Mouse (Mus musculus) midbrain, embryonic 14.5 days (tissue): ENCODE data around the gene Adgrg5. TPM values are rescaled to one million over a fixed set of nuclear protein-coding genes. Genes with fewer than 3 reads are reported as not detected.
A peak's percentile ranks its signal among the peaks of the same experiment; 100 is the strongest.

Experiments
- ATAC-seq: fragments of 200-750 bp; cut with Nextera tagmentation; 2 replicates; pipeline ENCODE4 v1.8.0; 2017; ENCODE audit warnings: moderate number of reproducible peaks, moderate library complexity; ENCODE audit not compliant: low FRiP score, low TSS enrichment
- DNase-seq: peaks from one replicate; pipeline ENCODE4 v3.0.0-alpha.2; 2015
- H3K27ac ChIP-seq: fragments of 300-500 bp; sonication (generic); replicated peaks from 2 replicates; pipeline ENCODE4 v1.5.1; 2014; ENCODE audit warnings: mild to moderate bottlenecking, low read depth, low read length, moderate library complexity
- H3K27me3 ChIP-seq: fragments of 300-500 bp; sonication (generic); 2 replicates; pipeline ENCODE4 v1.6.1; 2014; ENCODE audit warnings: low read length, control low read depth, mixed read lengths; ENCODE audit not compliant: control insufficient read depth, insufficient read depth
- H3K36me3 ChIP-seq: fragments of 300-500 bp; sonication (generic); 2 replicates; pipeline ENCODE4 v1.6.1; 2014; ENCODE audit warnings: low read length, control low read depth; ENCODE audit not compliant: control insufficient read depth, insufficient read depth
- H3K4me1 ChIP-seq: fragments of 300-500 bp; sonication (generic); 2 replicates; pipeline ENCODE4 v1.6.1; 2014; ENCODE audit warnings: mild to moderate bottlenecking, antibody characterized with exemption, low read length, control low read depth; ENCODE audit not compliant: control insufficient read depth, insufficient read depth
- H3K4me2 ChIP-seq: fragments of 300-500 bp; sonication (generic); 2 replicates; pipeline ENCODE4 v1.6.1; 2014; ENCODE audit warnings: mild to moderate bottlenecking, low read length, moderate library complexity
- H3K4me3 ChIP-seq: fragments of 300-500 bp; sonication (generic); replicated peaks from 2 replicates; pipeline ENCODE4 v1.5.1; 2014; ENCODE audit warnings: low read depth, low read length
- H3K9ac ChIP-seq: fragments of 300-500 bp; sonication (generic); replicated peaks from 2 replicates; pipeline ENCODE4 v1.6.1; 2014; ENCODE audit warnings: mild to moderate bottlenecking, low read length, moderate library complexity
- H3K9me3 ChIP-seq: fragments of 300-500 bp; sonication (generic); 2 replicates; pipeline ENCODE4 v1.6.1; 2016; ENCODE audit warnings: low read length, control low read depth, mixed read lengths; ENCODE audit not compliant: control insufficient read depth
- WGBS: fragments of 180-500 bp; shearing (Covaris S2); extraction: QIAGEN DNeasy Blood & Tissue Kit; methylation state at CpG from one replicate; pipeline ENCODE4 v1.1.7; 2014; 5-methylcytosine and 5-hydroxymethylcytosine counted together
- polyA plus RNA-seq: library from polyadenylated mRNA; unstranded; fragments of >200 nt; fragmentation: Nextera tagmentation; extraction: Ambion mirVana; gene quantifications from 2 replicates; pipeline ENCODE4 v1.2.1, GENCODE M21; 2014

Adgrg5 gene
- polyA plus RNA-seq, 1 experiment from 2014 or later, result 0.12 TPM

- Histone ChIP-seq H3K4me2 (no peak overlapping the region), H3K4me3 (no peak overlapping the region), H3K4me1 (no peaks in the 10 kb centered on the region), H3K27ac (no peak overlapping the region), H3K27me3 (no peaks in the 10 kb centered on the region), H3K9ac (no peak overlapping the region), H3K9me3 (no peaks in the 10 kb centered on the region), H3K36me3 (no peaks in the 10 kb centered on the region)
- ATAC-seq (no peak), DNase-seq (no peak)
- WGBS, result 56% methylated on average over 2 of the region's 2 CpGs
These were observed 30.6 kb upstream of the Adgrg5 start for GRCm38 (mm10) chr8:94892917-94893316.

- Histone ChIP-seq H3K4me3 (no peak overlapping the region), H3K9me3 (no peaks in the 10 kb centered on the region), H3K9ac (no peak overlapping the region), H3K27me3 (no peaks in the 10 kb centered on the region), H3K27ac (no peak overlapping the region), H3K4me2 (no peak overlapping the region), H3K4me1 (no peaks in the 10 kb centered on the region), H3K36me3 (no peaks in the 10 kb centered on the region)
- 19% methylated on average over 11 of the region's 11 CpGs for WGBS
- ATAC-seq, result no peak
- DNase-seq, result peak; percentile 45
These were observed 24.2 kb upstream of the Adgrg5 start for GRCm38 (mm10) chr8:94899262-94899661.

- Histone ChIP-seq H3K9me3 (no peaks in the 10 kb centered on the region), H3K9ac (no peak overlapping the region), H3K4me1 (no peaks in the 10 kb centered on the region), H3K4me3 (no peak overlapping the region), H3K27ac (no peak overlapping the region), H3K27me3 (no peaks in the 10 kb centered on the region), H3K36me3 (no peaks in the 10 kb centered on the region), H3K4me2 (no peak overlapping the region)
- WGBS, result 13% methylated on average over 6 of the region's 6 CpGs
- ATAC-seq (no peak), DNase-seq (no peak)
These were observed 22.9 kb upstream of the Adgrg5 start for GRCm38 (mm10) chr8:94900617-94901016.

GRCm38 (mm10) chr8:94901031-94901430 is 22.5 kb upstream of the Adgrg5 start:
- no peaks in the 10 kb centered on the region for H3K36me3 ChIP-seq
- no peaks in the 10 kb centered on the region for H3K4me1 ChIP-seq
- no peak overlapping the region for H3K9ac ChIP-seq
- 25% methylated on average over 5 of the region's 5 CpGs for WGBS
- no peaks in the 10 kb centered on the region for H3K9me3 ChIP-seq
- H3K27me3 ChIP-seq, result no peaks in the 10 kb centered on the region
- H3K27ac ChIP-seq, result no peak overlapping the region
- DNase-seq (no peak), ATAC-seq (no peak)
- H3K4me2 ChIP-seq, result no peak overlapping the region
- no peak overlapping the region for H3K4me3 ChIP-seq

GRCm38 (mm10) chr8:94903709-94904108 is 19.8 kb upstream of the Adgrg5 start:
- H3K27me3 ChIP-seq, result no peaks in the 10 kb centered on the region
- ATAC-seq (no peak), DNase-seq (no peak)
- H3K4me1 ChIP-seq, result no peaks in the 10 kb centered on the region
- H3K36me3 ChIP-seq, result no peaks in the 10 kb centered on the region
- H3K9me3 ChIP-seq, result no peaks in the 10 kb centered on the region
- H3K4me2 ChIP-seq, result no peak overlapping the region
- no peak overlapping the region for H3K4me3 ChIP-seq
- 59% methylated on average over 12 of the region's 12 CpGs for WGBS
- H3K9ac ChIP-seq, result no peak overlapping the region
- H3K27ac ChIP-seq, result no peak overlapping the region

GRCm38 (mm10) chr8:94904450-94905175 is 18.9 kb upstream of the Adgrg5 start:
- H3K4me2 ChIP-seq, result no peak overlapping the region
- peak; percentile 69 for DNase-seq
- H3K9ac ChIP-seq, result no peak overlapping the region
- ATAC-seq, result peak; percentile 36; the same call in 1 of the 2 replicates
- no peaks in the 10 kb centered on the region for H3K36me3 ChIP-seq
- WGBS, result 75% methylated on average over 12 of the region's 12 CpGs
- no peaks in the 10 kb centered on the region for H3K4me1 ChIP-seq
- no peaks in the 10 kb centered on the region for H3K9me3 ChIP-seq
- H3K27me3 ChIP-seq, result no peaks in the 10 kb centered on the region
- H3K27ac ChIP-seq, result no peak overlapping the region
- H3K4me3 ChIP-seq, result no peak overlapping the region

- ATAC-seq (no peak), DNase-seq (no peak)
- no peak overlapping the region for H3K4me2 ChIP-seq
- H3K9ac ChIP-seq, result no peak overlapping the region
- H3K27me3 ChIP-seq, result peaks cover 5% of the 10 kb centered on the region
- H3K4me3 ChIP-seq, result no peak overlapping the region
- WGBS, result 91% methylated on average over 18 of the region's 18 CpGs
- H3K9me3 ChIP-seq, result no peaks in the 10 kb centered on the region
- no peak overlapping the region for H3K27ac ChIP-seq
- no peaks in the 10 kb centered on the region for H3K4me1 ChIP-seq
- no peaks in the 10 kb centered on the region for H3K36me3 ChIP-seq
These were observed 15.7 kb upstream of the Adgrg5 start for GRCm38 (mm10) chr8:94907591-94908300.

- no peak overlapping the region for H3K27ac ChIP-seq
- H3K4me2 ChIP-seq, result no peak overlapping the region
- ATAC-seq, result no peak
- no peak overlapping the region for H3K9ac ChIP-seq
- peaks cover 5% of the 10 kb centered on the region; the same call in 1 of the 2 replicates for H3K4me1 ChIP-seq
- no peak overlapping the region for H3K4me3 ChIP-seq
- no peaks in the 10 kb centered on the region for H3K36me3 ChIP-seq
- peak; percentile 91 for DNase-seq
- no peaks in the 10 kb centered on the region for H3K9me3 ChIP-seq
- peaks cover 16% of the 10 kb centered on the region for H3K27me3 ChIP-seq
- 9% methylated on average over 4 of the region's 4 CpGs for WGBS
These were observed 14.6 kb upstream of the Adgrg5 start for GRCm38 (mm10) chr8:94908847-94909246.
